Mouse (Mus musculus): ENCODE measurements around the gene Egfr.

DNA sequence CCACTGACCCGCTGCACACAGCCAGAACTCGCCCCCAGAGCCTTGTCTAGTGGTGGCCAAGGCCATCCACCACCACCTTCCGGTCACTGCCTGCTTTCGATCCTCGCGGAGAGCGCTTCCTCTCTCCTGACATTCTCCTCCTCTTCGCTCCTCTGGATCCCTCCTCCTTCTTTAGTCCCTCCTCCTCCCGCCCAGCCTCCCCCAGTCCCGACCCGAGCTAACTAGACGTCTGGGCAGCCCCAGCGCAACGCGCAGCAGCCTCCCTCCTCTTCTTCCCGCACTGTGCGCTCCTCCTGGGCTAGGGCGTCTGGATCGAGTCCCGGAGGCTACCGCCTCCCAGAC lies at the start of gene Egfr:
- peak; percentile 44; the same call in 1 of the 2 replicates for TF ChIP-seq POLR2A (IDR thresholded peaks at IDR 0.05; ENCODE audit: control insufficient read depth, low read depth, low read length)
- TF ChIP-seq CTCF (IDR thresholded peaks at IDR 0.05; ENCODE audit: control insufficient read depth, insufficient read depth, insufficient replicate concordance, low read depth, low read length): no peak

Measured in testis, adult 2 months (tissue).